Mouse (Mus musculus) heart, embryonic 10.5 days (tissue): ENCODE data around the gene Itgb5. TPM values are rescaled to one million over a fixed set of nuclear protein-coding genes. Genes with fewer than 3 reads are reported as not detected.

Source experiments
- DNase-seq: peaks from one replicate; pipeline ENCODE4 v3.0.0-alpha.2; 2017; ENCODE audit warnings: low spot score
- H3K27ac ChIP-seq: fragments of 300-500 bp; sonication (generic); 2 replicates; pipeline ENCODE4 v1.5.1; 2016; ENCODE audit warnings: mild to moderate bottlenecking
- H3K27me3 ChIP-seq: fragments of 300-500 bp; sonication (generic); 2 replicates; pipeline ENCODE4 v1.6.1; 2016; ENCODE audit warnings: mild to moderate bottlenecking; ENCODE audit not compliant: poor library complexity, insufficient read depth, severe bottlenecking
- H3K36me3 ChIP-seq: fragments of 300-500 bp; sonication (generic); 2 replicates; pipeline ENCODE4 v1.6.1; 2016; ENCODE audit warnings: mild to moderate bottlenecking, moderate library complexity
- H3K4me1 ChIP-seq: fragments of 300-500 bp; sonication (generic); 2 replicates; pipeline ENCODE4 v1.6.1; 2016; ENCODE audit warnings: mild to moderate bottlenecking
- H3K4me3 ChIP-seq: fragments of 300-500 bp; sonication (generic); 2 replicates; pipeline ENCODE4 v1.5.1; 2016; ENCODE audit warnings: mild to moderate bottlenecking, moderate library complexity
- H3K9me3 ChIP-seq: fragments of 300-500 bp; sonication (generic); 2 replicates; pipeline ENCODE4 v1.6.1; 2016; ENCODE audit warnings: mild to moderate bottlenecking, moderate library complexity
- WGBS: fragments of 180-500 bp; shearing (Covaris S2); methylation state at CpG from one replicate; pipeline ENCODE4 v1.1.7; 2016; 5-methylcytosine and 5-hydroxymethylcytosine counted together
- polyA plus RNA-seq: library from polyadenylated mRNA; unstranded; fragments of >200 nt; fragmentation: Nextera tagmentation; extraction: Ambion mirVana; gene quantifications from 2 replicates; pipeline ENCODE4 v1.2.1, GENCODE M21; 2016

The Itgb5 gene
- polyA plus RNA-seq, 1 experiment from 2014 or later: 35.0 TPM

DNA sequence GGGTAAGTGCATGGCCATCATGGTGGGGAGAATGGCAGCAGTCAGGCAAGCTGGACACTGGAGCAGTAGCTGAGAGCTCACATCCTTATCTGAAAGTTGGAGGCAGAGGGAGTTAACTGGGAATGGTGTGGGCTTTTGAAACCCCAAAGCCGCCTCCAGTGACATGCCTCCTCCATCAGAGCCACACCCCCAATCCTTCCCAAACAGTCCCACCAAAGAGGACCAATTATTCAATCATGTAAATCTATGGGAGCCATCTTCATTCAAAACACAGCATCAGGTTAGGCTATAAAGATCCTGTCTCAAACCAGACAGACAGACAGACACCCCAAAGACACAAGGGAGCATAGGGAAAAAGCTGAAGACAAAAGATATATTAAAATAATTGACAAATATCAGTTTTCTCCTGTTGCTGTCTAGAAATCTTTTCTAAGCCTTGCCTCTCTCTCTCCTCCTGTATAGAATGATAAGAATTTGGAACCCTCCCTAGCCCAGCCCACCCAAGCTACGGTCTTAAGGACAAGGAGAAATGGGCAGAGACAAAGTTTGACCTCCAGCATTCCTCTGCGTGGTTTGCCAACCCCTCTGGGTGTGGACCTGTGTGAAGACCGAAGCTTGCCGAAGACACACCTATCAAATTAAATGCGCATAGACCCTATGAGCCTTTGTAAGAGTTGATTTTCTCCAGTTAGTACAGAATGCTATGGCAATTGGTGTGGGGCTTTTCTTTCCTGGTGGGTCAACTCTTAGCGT is 10.9 kb upstream of the Itgb5 start:
- H3K9me3 ChIP-seq: no peaks in the 10 kb centered on the region
- DNase-seq: no peak
- H3K36me3 ChIP-seq: no peaks in the 10 kb centered on the region
- H3K4me3 ChIP-seq: no peak overlapping the region
- peaks cover 7% of the 10 kb centered on the region; the same call in 1 of the 2 replicates for H3K27me3 ChIP-seq
- H3K4me1 ChIP-seq: no peaks in the 10 kb centered on the region
- no peak overlapping the region for H3K27ac ChIP-seq
- 78% methylated on average over 7 of the region's 7 CpGs for WGBS

DNA sequence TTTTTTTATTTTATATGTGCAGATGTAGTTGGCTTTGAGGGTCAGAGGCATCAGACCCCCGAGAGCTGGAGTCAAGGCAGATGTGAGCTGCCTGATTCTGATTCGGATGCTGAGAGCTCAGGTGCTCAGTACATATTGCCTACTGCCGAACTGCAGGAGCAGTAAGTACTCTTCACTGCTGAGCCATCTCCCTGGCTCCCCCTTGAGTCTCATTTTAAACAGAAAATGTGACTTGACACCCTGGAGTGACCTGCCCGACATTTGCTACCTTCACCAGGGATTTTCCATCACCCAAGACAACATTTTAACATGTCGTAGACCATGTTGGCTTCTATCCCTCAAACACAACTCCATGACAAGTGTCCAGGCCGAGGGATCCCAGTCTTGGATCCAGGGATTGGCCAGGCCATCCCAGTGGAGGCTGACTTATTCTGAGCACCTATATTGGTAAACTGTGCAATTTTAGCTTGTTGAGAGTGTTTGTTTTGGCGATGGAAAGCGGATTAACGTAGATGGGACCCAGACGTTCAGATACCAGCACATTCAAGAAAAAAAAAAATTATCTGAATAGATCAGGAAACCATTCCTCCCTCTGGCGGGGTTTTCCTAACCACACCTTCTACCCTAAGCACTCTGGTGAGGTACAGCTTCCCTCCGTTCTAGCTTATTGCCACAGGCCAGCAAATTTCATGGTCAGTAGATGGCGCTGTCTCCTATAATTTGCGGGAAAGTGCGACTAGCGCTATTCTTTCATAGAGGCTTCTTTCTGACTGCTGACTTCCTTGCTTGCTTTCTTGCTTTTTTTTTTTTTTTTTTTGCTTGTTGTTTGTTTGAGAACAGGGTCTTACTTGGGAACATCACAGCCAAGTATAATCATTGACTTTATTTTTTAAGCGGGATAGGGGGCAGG is 8.9 kb upstream of the Itgb5 start:
- H3K27ac ChIP-seq: no peak overlapping the region
- peak; percentile 83 for DNase-seq
- no peaks in the 10 kb centered on the region for H3K36me3 ChIP-seq
- peaks cover 7% of the 10 kb centered on the region; the same call in 1 of the 2 replicates for H3K27me3 ChIP-seq
- no peak overlapping the region for H3K4me3 ChIP-seq
- H3K4me1 ChIP-seq: no peaks in the 10 kb centered on the region
- no peaks in the 10 kb centered on the region for H3K9me3 ChIP-seq
- 15% methylated on average over 17 of the region's 17 CpGs for WGBS

DNA sequence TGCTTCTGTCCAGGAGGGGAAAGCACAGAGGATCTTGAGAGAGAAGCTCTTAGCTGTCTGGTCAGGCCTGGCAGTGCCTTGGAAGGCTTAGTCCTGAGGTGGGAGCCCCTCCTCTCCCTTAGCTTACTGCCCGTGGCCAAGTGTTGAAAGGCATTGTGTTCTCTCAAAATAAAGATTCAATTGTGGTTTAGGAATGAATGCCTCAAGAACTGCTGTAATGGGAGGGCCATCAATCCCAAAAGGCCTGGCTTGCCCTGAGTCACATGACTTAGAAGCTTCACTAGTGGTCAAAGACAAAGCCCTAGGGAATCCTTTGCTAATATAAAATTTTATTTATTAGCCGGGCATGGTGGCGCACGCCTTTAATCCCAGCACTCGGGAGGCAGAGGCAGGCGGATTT is 4.9 kb upstream of the Itgb5 start:
- peaks cover under 1% of the 10 kb centered on the region; the same call in 1 of the 2 replicates for H3K27me3 ChIP-seq
- no peak for DNase-seq
- no peaks in the 10 kb centered on the region for H3K9me3 ChIP-seq
- H3K4me1 ChIP-seq: 0 out of 2 replicates have a peak, but pooled peaks cover 3% of the 10 kb centered on the region
- no peak overlapping the region for H3K27ac ChIP-seq
- no peaks in the 10 kb centered on the region for H3K36me3 ChIP-seq
- 83% methylated on average over 6 of the region's 6 CpGs for WGBS
- H3K4me3 ChIP-seq: no peak overlapping the region

DNA sequence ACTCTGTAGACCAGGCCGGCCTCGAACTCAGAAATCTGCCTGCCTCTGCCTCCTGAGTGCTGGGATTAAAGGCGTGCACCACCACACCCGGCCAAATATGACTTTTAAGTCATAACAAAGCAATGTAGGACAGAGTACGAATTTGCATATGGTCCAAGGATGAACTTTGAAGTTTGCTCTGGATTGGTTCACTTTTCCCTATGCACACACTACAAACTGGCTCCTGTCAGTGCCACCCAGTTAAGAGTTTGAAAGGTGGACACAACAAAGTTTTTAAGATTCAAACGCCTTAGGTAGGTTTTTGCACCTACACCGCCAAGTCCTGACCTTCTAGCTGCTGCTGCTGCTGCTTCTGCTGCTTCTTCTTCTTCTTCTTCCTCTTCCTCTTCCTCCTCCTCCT is 969 bp upstream of the Itgb5 start:
- Histone ChIP-seq H3K9me3 (no peaks in the 10 kb centered on the region), H3K36me3 (no peaks in the 10 kb centered on the region), H3K27me3 (no peaks in the 10 kb centered on the region), H3K27ac (no peak overlapping the region), H3K4me1 (peaks cover 24% of the 10 kb centered on the region), H3K4me3 (no peak overlapping the region)
- 82% methylated on average over 7 of the region's 7 CpGs for WGBS
- no peak for DNase-seq

DNA sequence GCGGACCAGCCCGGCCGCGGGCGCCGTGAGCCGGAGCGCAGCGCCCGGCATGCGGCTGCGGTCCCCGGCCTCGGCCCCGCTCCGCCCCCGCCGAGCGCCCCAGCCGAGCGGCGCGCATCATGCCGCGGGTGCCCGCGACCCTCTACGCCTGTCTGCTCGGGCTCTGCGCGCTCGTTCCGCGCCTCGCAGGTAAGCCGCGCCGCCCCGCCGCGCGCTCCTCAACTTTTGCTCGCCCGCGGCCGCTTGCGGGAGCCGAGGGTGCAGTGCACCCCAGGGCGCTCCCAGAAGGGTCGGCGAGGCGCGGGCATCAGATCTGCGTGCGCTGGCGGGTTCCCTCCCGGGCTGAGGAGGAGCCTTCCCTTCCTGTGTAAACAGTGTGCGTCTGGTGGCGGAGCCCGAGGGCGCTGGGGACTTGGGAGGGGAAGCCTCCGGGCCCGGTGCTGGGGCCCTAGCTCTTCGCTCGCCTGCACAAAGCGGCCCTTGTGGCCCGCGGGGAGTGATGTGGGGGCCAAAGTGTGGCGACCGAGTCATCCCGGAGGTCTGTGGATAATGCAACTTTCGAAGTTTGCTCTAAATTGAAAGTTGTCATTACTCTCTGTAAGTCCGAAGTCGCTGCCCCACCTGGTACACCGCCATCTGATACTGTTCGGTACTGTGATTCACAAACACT is 512 bp downstream of the Itgb5 start:
- Histone ChIP-seq H3K4me1 (peaks cover 39% of the 10 kb centered on the region), H3K9me3 (no peaks in the 10 kb centered on the region), H3K27me3 (no peaks in the 10 kb centered on the region), H3K4me3 (peak overlapping the region; percentile 88), H3K36me3 (no peaks in the 10 kb centered on the region), H3K27ac (peak overlapping the region; percentile 94)
- no peak for DNase-seq
- WGBS: 1% methylated on average over 75 of the region's 76 CpGs

DNA sequence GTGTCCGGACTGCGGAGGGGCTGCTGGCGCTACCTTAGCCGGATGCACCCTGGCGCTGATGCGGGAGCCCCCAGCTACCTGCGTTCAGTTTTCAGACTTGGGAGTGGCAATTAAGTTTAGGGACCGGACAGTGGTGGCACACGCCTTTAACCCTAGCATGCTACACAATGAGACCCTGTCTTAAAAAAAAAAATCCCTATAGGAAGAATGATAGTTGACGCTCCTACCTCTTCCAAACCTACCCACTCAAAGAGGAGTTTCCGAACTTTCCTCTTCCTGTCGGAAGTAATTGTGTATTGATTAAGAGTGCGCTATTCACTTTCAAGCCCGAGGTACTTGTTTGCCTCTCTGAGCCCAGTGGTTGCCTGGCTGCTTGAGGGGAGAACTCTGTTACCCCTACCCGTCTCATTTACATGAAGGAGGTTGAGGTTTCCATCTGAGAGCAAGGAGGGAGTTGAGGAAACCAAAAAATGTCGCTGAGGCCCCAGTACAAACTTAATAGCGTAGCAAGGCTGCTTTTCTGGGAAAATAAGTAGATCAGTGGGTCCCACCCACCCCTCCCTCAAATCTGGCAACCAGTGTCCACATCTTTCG is 1.1 kb downstream of the Itgb5 start:
- WGBS: 3% methylated on average over 18 of the region's 18 CpGs
- Histone ChIP-seq H3K27me3 (no peaks in the 10 kb centered on the region), H3K36me3 (no peaks in the 10 kb centered on the region), H3K9me3 (no peaks in the 10 kb centered on the region), H3K4me1 (peaks cover 39% of the 10 kb centered on the region), H3K4me3 (peak overlapping the region; percentile 88), H3K27ac (peak overlapping the region; percentile 94)
- no peak for DNase-seq

DNA sequence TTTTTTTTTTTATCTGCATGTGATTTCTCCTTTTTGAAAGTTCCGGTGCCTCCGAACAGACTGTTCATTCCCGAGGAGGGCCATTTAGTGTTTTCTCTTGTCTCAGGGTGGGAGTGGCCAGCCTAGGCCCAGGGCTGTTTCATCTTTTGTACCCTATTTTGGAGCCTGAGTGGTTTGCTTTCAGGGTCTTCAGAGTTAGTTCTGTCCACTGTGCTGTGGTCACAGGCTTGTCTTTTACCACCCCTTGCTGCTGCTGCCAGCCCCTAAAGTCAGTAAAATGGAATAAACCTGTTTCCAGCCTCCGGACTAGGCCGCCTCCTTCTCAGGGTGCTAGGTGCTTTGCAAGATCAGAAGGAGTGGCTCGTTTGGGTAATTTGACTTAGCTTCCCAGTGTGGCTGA is 2.6 kb downstream of the Itgb5 start:
- DNase-seq: no peak
- Histone ChIP-seq H3K27me3 (no peaks in the 10 kb centered on the region), H3K36me3 (no peaks in the 10 kb centered on the region), H3K4me3 (peak overlapping the region; percentile 57; the same call in 1 of the 2 replicates), H3K9me3 (no peaks in the 10 kb centered on the region), H3K27ac (peak overlapping the region; percentile 85; the same call in 1 of the 2 replicates), H3K4me1 (peaks cover 47% of the 10 kb centered on the region)
- 61% methylated on average over 6 of the region's 6 CpGs for WGBS

DNA sequence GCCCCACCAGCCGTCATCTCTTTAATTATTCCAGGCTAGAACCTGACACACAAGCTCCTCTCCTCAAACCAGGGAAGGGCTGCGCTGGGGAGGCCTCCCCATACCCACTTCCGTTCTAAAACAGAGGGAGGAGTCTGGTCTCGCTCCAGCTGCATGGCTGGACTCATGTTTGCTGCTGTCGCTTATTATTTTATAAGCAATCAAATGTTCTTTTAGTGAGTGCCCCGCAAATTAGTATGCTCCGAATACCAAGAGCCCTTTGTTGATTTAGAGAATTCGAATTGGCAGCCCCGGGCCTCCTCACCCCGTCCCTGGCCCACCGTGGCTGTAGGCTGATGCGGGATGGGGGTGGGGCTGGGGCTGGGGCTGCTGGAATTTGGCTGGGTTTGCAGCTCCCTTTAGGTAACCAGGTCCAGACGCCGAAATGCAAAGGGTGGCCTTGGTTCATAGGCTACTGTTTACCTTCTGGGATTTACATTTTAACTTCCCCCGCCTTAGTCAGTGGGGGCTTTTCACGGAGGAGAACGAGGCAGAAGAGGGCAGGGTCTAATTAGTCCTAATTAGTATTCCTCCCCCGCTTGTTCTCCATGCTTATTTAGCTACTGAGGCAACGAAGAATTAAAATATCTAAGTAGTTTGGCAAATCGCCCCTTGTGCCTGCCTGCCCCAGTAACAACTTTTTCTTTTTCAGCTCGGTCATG is 3.4 kb downstream of the Itgb5 start:
- Histone ChIP-seq H3K9me3 (no peaks in the 10 kb centered on the region), H3K27me3 (no peaks in the 10 kb centered on the region), H3K4me1 (peaks cover 52% of the 10 kb centered on the region), H3K27ac (peak overlapping the region; percentile 85), H3K36me3 (no peaks in the 10 kb centered on the region), H3K4me3 (peak overlapping the region; percentile 57)
- WGBS: 4% methylated on average over 21 of the region's 21 CpGs
- DNase-seq: no peak

DNA sequence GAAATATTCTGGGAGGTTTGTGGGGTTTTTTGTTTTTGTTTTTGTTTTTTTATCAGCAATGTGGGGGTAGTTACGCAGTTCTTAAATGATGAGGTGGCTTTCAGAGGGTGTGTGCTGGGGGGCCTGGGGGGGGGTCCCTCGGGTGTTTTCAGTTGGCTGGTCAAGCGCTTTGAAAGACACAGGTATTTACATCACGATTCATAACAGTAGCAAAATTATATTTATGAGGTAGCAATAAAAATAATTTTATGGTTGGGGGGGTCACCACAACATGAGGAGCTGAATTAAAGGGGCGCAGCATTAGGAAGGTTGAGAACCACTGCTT is 3.9 kb downstream of the Itgb5 start:
- Histone ChIP-seq H3K4me1 (peaks cover 52% of the 10 kb centered on the region), H3K4me3 (peak overlapping the region; percentile 57), H3K27ac (peak overlapping the region; percentile 85), H3K9me3 (no peaks in the 10 kb centered on the region), H3K36me3 (0 out of 2 replicates have a peak, but pooled peaks cover 3% of the 10 kb centered on the region), H3K27me3 (no peaks in the 10 kb centered on the region)
- DNase-seq: no peak
- WGBS: 8% methylated on average over 5 of the region's 5 CpGs

DNA sequence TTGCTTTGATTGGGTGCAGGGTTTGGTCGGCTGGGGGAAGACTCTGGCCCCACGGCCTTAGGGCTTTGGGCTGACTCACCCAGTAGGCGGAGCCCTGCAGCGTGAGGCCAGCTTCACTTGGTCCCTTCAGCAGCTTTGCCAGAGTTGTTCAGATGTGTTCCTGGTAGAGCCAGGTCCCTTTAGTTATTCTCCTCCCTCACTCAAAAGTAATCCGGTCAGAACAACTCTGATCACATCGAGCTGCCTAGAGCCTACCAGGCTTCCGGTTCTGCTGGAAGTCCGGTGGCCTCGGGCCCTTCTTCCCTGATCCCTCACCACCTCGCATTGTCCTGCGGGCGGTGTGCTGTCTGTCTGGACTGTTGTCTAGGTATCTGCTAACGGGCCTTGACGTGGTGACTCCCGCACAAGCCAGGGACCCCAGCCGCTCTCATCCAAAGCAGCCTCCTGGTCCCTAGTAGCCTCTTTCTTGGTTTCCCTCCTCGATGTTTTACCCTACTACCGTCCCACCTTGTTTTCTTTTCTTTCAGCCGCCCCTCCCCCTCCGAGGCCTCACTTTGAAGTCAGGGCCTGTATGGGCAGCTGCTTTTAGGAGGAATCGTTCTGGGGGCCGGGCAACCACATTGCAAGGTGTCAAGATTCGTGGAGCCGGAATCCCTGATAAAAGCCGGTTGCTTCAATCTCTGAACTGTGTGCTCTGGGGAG is 4.5 kb downstream of the Itgb5 start:
- Histone ChIP-seq H3K9me3 (no peaks in the 10 kb centered on the region), H3K27ac (peak overlapping the region; percentile 85), H3K27me3 (no peaks in the 10 kb centered on the region), H3K4me3 (peak overlapping the region; percentile 57), H3K36me3 (0 out of 2 replicates have a peak, but pooled peaks cover 3% of the 10 kb centered on the region), H3K4me1 (peaks cover 53% of the 10 kb centered on the region)
- DNase-seq: peak; percentile 84
- under 1% methylated on average over 25 of the region's 25 CpGs for WGBS

DNA sequence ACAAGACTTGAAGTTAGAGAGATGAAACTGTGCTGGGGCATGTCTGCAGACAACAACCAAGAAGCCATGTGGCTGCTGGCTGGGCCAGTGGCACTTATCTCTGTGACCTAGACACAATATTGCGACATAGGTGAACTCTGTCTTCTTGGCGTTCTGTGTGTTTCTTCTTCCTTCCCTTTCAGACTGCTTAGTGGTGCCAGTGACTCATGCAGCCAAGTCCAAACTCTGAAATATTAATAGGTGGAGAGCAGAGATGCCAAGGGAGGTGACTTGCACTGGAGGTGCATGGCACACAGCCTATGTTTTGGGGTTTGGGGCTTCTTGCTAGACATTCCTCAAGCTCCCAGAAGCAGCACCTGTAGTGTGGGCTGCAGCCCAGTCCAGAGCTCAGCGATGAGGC is 7.2 kb downstream of the Itgb5 start:
- Histone ChIP-seq H3K4me1 (peaks cover 54% of the 10 kb centered on the region), H3K9me3 (no peaks in the 10 kb centered on the region), H3K27me3 (no peaks in the 10 kb centered on the region), H3K4me3 (no peak overlapping the region), H3K36me3 (0 out of 2 replicates have a peak, but pooled peaks cover 3% of the 10 kb centered on the region), H3K27ac (no peak overlapping the region)
- no peak for DNase-seq
- WGBS: 68% methylated on average over 3 of the region's 3 CpGs
